Mouse (Mus musculus) brain, embryonic 14.5 days (tissue): ENCODE data around the gene Gm20604. TPM values are rescaled to one million over a fixed set of nuclear protein-coding genes. Genes with fewer than 3 reads are reported as not detected.
A peak's percentile ranks its signal among the peaks of the same experiment; 100 is the strongest.

Experiments used
- DNase-seq: peaks from one replicate; pipeline ENCODE4 v3.0.0-alpha.2; 2011; ENCODE audit warnings: low read depth
- CTCF ChIP-seq: fragments of 200-500 bp; IDR thresholded peaks from 2 replicates; pipeline ENCODE4 v1.5.1; 2012; ENCODE audit warnings: inconsistent platforms, mild to moderate bottlenecking, moderate library complexity, borderline replicate concordance; ENCODE audit not compliant: insufficient read depth, insufficient read length; ENCODE audit errors: extremely low read depth
- POLR2A ChIP-seq: fragments of 200-500 bp; IDR thresholded peaks from 2 replicates; pipeline ENCODE4 v1.6.1; 2012; ENCODE audit warnings: mild to moderate bottlenecking, inconsistent platforms, borderline replicate concordance; ENCODE audit not compliant: poor library complexity, insufficient read depth, insufficient read length, severe bottlenecking; ENCODE audit errors: extremely low read depth
- polyA plus RNA-seq: library from polyadenylated mRNA; depleted of rRNA; stranded (reverse); fragments of >200 nt; gene quantifications from 2 replicates; pipeline ENCODE4 v1.2.3, GENCODE M21; 2012

Gene Gm20604
- polyA plus RNA-seq, 1 experiment = 31.6 TPM

GRCm38 (mm10) chr12:102719552-102720315 lies 38.7 kb downstream of the Gm20604 start:
- peak; percentile 85 for DNase-seq
- TF ChIP-seq POLR2A (no peak), CTCF (peak; percentile 79)

GRCm38 (mm10) chr12:102714654-102715395 lies 43.6 kb downstream of the Gm20604 start:
- DNase-seq = no peak
- TF ChIP-seq POLR2A = no peak
- no peak for TF ChIP-seq CTCF

GRCm38 (mm10) chr12:102714116-102714515 lies 44.4 kb downstream of the Gm20604 start:
- no peak for DNase-seq
- TF ChIP-seq CTCF (no peak), POLR2A (no peak)

- no peak for DNase-seq
- TF ChIP-seq CTCF (no peak), POLR2A (no peak)
These were observed 45.2 kb downstream of the Gm20604 start for GRCm38 (mm10) chr12:102713153-102713865.

GRCm38 (mm10) chr12:102710851-102711375 lies 47.6 kb downstream of the Gm20604 start:
- DNase-seq = no peak
- TF ChIP-seq POLR2A = no peak
- no peak for TF ChIP-seq CTCF

GRCm38 (mm10) chr12:102709896-102710295 lies 48.6 kb downstream of the Gm20604 start:
- TF ChIP-seq CTCF (no peak), POLR2A (no peak)
- DNase-seq = no peak

- TF ChIP-seq CTCF (peak; percentile 27; the same call in 1 of the 2 replicates), POLR2A (no peak)
- DNase-seq = no peak
These were observed 50.3 kb downstream of the Gm20604 start for GRCm38 (mm10) chr12:102708220-102708619.

- TF ChIP-seq CTCF (no peak), POLR2A (no peak)
- DNase-seq = no peak
These were observed 51.5 kb downstream of the Gm20604 start for GRCm38 (mm10) chr12:102706833-102707463.

- TF ChIP-seq POLR2A (no peak), CTCF (no peak)
- DNase-seq = no peak
These were observed 52.4 kb downstream of the Gm20604 start for GRCm38 (mm10) chr12:102705906-102706640.
